Mouse (Mus musculus) activated CD4-positive, CD25-positive, alpha-beta regulatory T cell, adult 4 months (primary cell): Measurements from ENCODE around the gene Olfr971. TPM values are rescaled to one million over a fixed set of nuclear protein-coding genes. Genes with fewer than 3 reads are reported as not detected.
"Not testable (repeated sequence)": the region's sequence is repeated elsewhere in the genome, so short reads cannot be mapped to it uniquely, and the experiment has no call there.

Source experiments
- ATAC-seq: one replicate; pipeline ENCODE4 v1.8.0; 2017
- polyA plus RNA-seq, 2 experiments: library from polyadenylated mRNA; unstranded; fragments of 100-300 nt; shearing (Covaris generic); gene quantifications; one replicate each; pipeline ENCODE4 v1.2.1; 2017

Gene Olfr971
- polyA plus RNA-seq = not detected

GRCm38 (mm10) chr9:39836576-39836975 lies at the start of gene Olfr971:
Olfr971 (plus strand) TSS chr9:39836876.
- ATAC-seq = not testable (repeated sequence)

- ATAC-seq = no peak
These were observed 46.1 kb upstream of the Olfr971 start, which contains the start of gene Olfr969 for GRCm38 (mm10) chr9:39790558-39790957. Olfr969 (plus strand) TSS chr9:39790945.

GRCm38 (mm10) chr9:39808560-39808959 lies 28.1 kb upstream of the Olfr971 start, which contains the start of gene Olfr970:
Olfr970 (plus strand) TSS chr9:39808860.
- no peak for ATAC-seq

DNA sequence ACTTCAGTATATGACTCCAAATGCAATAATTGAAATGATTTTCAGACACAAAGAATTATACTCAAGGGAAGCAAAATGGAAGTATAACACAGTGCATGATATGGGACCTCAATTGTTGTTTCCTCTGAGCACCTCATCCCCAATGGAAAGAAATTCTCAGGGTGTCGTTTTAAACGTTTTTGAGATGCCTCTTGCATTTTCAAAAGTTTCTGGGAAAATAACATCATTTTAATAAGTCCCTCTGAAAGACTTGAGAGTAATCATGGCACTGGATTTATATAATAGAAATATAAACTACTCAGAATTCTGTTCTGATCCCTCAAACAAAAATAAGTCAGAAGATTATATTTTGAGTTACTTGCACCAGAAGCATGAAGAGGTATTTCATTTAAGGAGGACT lies 29.4 kb downstream of the Olfr971 start, which contains the start of gene Olfr972:
Gene Olfr972, plus strand, starts transcription at position 301 of the 400 bp plus-strand sequence.
- ATAC-seq = no peak

- not testable (repeated sequence) for ATAC-seq
These were observed 35.3 kb downstream of the Olfr971 start for GRCm38 (mm10) chr9:39871986-39872385.

DNA sequence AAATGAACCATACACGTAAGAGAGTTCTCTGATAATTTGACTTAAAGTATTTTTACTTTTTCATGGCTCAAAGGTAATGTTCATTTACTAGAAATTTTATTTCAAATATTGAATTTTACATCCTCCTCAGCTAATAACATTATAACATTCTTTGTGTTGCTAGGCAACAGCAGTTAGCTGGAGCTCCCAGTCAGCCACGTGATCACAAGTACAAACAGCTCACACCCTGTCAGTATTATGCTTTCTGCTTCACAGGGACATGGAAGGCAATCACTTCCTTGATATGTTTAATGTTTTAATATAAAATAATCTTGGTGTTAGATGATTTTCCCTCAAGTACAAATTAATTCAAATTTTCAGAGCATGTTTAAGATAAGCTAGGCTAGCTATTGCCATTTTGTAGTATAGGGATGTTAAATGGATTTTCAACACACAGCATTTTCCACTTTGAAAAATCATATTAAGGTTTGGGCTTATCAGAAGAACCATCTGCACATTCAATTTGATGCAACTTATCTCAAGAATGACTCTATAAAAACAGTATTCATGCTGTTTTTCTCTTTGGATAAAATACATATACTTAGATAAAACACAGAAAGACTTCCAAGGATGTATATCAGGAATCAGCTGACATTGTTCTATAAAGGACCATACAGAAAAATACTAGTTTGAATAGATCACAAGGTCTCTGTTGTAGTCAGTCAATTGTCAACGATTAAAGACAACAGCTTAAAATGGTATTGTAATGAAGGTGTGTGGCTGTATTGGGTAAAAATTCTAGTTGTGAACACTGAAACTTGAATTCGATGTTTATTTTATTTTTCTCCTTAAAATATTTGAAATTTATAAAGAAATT lies 41.1 kb downstream of the Olfr971 start:
- ATAC-seq = not testable (repeated sequence)

Other genes with a start within 250 kb of the Olfr971 start
- not detected for gene AW551984, start 232.5 kb upstream of the Olfr971 start, polyA plus RNA-seq
- not detected for gene Olfr148, start 226.2 kb upstream of the Olfr971 start, polyA plus RNA-seq
- gene Olfr960, start 215.5 kb upstream of the Olfr971 start, polyA plus RNA-seq = not detected
- under 1 TPM in 1 of 2 experiments, not detected in 1; 0.18 TPM for gene Olfr961, start 191.8 kb upstream of the Olfr971 start, polyA plus RNA-seq
- gene Olfr963, start 169.7 kb upstream of the Olfr971 start, polyA plus RNA-seq = not detected
- under 1 TPM in 1 of 2 experiments, not detected in 1; 0.44 TPM for gene Olfr149, start 129.8 kb upstream of the Olfr971 start, polyA plus RNA-seq
- not detected for gene Olfr965, start 125.5 kb upstream of the Olfr971 start, polyA plus RNA-seq
- not detected for gene Olfr150, start 105.9 kb upstream of the Olfr971 start, polyA plus RNA-seq
- gene Olfr967, start 90.6 kb upstream of the Olfr971 start, polyA plus RNA-seq = not detected
- gene Olfr968, start 53.6 kb upstream of the Olfr971 start, polyA plus RNA-seq = not detected
- gene Olfr969, start 45.9 kb upstream of the Olfr971 start, polyA plus RNA-seq = not detected
- gene Olfr970, start 28.0 kb upstream of the Olfr971 start, polyA plus RNA-seq = not detected
- not detected for gene Olfr972, start 29.5 kb downstream of the Olfr971 start, polyA plus RNA-seq
- not detected for gene Olfr229, start 70.5 kb downstream of the Olfr971 start, polyA plus RNA-seq
- under 1 TPM in 1 of 2 experiments, not detected in 1; 0.24 TPM for gene Olfr974, start 100.6 kb downstream of the Olfr971 start, polyA plus RNA-seq
- not detected for gene Olfr975, start 115.2 kb downstream of the Olfr971 start, polyA plus RNA-seq
- not detected for gene Olfr976, start 124.3 kb downstream of the Olfr971 start, polyA plus RNA-seq
- not detected for gene Olfr978, start 155.2 kb downstream of the Olfr971 start, polyA plus RNA-seq
- gene Olfr979, start 166.6 kb downstream of the Olfr971 start, polyA plus RNA-seq = not detected
- not detected for gene Olfr980, start 172.7 kb downstream of the Olfr971 start, polyA plus RNA-seq
- gene Olfr981, start 184.6 kb downstream of the Olfr971 start, polyA plus RNA-seq = not detected
- not detected for gene Olfr982, start 237.0 kb downstream of the Olfr971 start, polyA plus RNA-seq